Mouse (Mus musculus) heart, adult 2 months (tissue): ENCODE data around the gene Alox15.

Experiments
- CTCF ChIP-seq: fragments of 200-600 bp; IDR thresholded peaks from 2 replicates; pipeline ENCODE4 v1.8.1; 2022; ENCODE audit warnings: antibody characterized with exemption, mild to moderate bottlenecking, moderate library complexity
- EP300 ChIP-seq: fragments of 200-500 bp; IDR thresholded peaks from 2 replicates; pipeline ENCODE4 v1.6.1; 2011; ENCODE audit warnings: low read depth, low read length, control low read depth; ENCODE audit not compliant: insufficient read depth
- POLR2A ChIP-seq: fragments of 200-500 bp; IDR thresholded peaks from 2 replicates; pipeline ENCODE4 v1.6.1; 2011; ENCODE audit warnings: mild to moderate bottlenecking, low read depth, low read length, control low read depth; ENCODE audit not compliant: insufficient read depth

GRCm38 (mm10) chr11:70306159-70306558, 45.7 kb downstream of the Alox15 start:
- no peak for TF ChIP-seq POLR2A
- TF ChIP-seq CTCF = no peak
- no peak for TF ChIP-seq EP300
